ENCODE assay signal across 19 mouse cellular contexts in genomic region chr19:42697336-42697735, GRCm38 (mm10). TPM values are rescaled to one million over a fixed set of nuclear protein-coding genes. Genes with fewer than 3 reads are reported as not detected.
A peak's percentile ranks its signal among the peaks of the same experiment; 100 is the strongest.
DNase-seq lines count a peak whose midpoint lies in the region; ATAC-seq and TF ChIP-seq lines count a peak whose summit lies in the region.
"Had no signal": no experiment of that assay in that cellular context is flagged by ENCODE, and none has a peak within 500 bp of the region (broad histone marks: within the 10 kb centered on the region; RNA-seq: fewer than 3 reads in every experiment).

No protein-coding gene starts in this region.

- no peaks in the 10 kb centered on the region for H3K27me3 ChIP-seq in neural tube, embryonic 15.5 days (replicated peaks)
- H3K27me3 ChIP-seq in limb, embryonic 10.5 days (ENCODE audit: low read depth, poor library complexity, severe bottlenecking), result no peaks in the 10 kb centered on the region
- H3K27me3 ChIP-seq: heart, embryonic 13.5 days; neural tube, embryonic 12.5 days had no signal

- 35% methylated on average over 6 of the region's 6 CpGs for WGBS in neural tube, embryonic 15.5 days
- 26% methylated on average over 6 of the region's 6 CpGs for WGBS in limb, embryonic 10.5 days

- peaks cover 10% of the 10 kb centered on the region for H3K4me1 ChIP-seq in neural tube, embryonic 15.5 days
- H3K4me1 ChIP-seq in limb, embryonic 10.5 days, result peaks cover 51% of the 10 kb centered on the region

- H3K9me3 ChIP-seq in neural tube, embryonic 15.5 days (replicated peaks), result no peaks in the 10 kb centered on the region
- H3K9me3 ChIP-seq in limb, embryonic 10.5 days (replicated peaks), result no peaks in the 10 kb centered on the region
- H3K9me3 ChIP-seq: forebrain, embryonic 12.5 days; heart, embryonic 13.5 days; neural tube, embryonic 12.5 days had no signal

- no peak overlapping the region for H3K4me2 ChIP-seq in neural tube, embryonic 15.5 days
- H3K4me2 ChIP-seq: forebrain, embryonic 12.5 days; heart, embryonic 13.5 days; neural tube, embryonic 12.5 days had no signal

- no peak overlapping the region for H3K27ac ChIP-seq in gastrocnemius, adult 2 months
- no peak overlapping the region for H3K27ac ChIP-seq in neural tube, embryonic 15.5 days (replicated peaks)
- peak overlapping the region; percentile 50; the same call in 1 of the 2 replicates for H3K27ac ChIP-seq in limb, embryonic 10.5 days
- H3K27ac ChIP-seq: forebrain, embryonic 12.5 days; heart, embryonic 13.5 days; liver, embryonic 14.5 days; neural tube, embryonic 12.5 days had no signal

- intact Hi-C loops in gastrocnemius, adult 2 months (cut with DNase I), result no loop called here

- TF ChIP-seq CTCF in gastrocnemius, adult 2 months (IDR thresholded peaks at IDR 0.05), result no peak

- no peak for ATAC-seq in neural tube, embryonic 15.5 days (ENCODE audit: low FRiP score)
- ATAC-seq in megakaryocyte-erythroid progenitor cell, adult 5-6 weeks (replicated peaks; ENCODE audit: low FRiP score, low TSS enrichment, poor library complexity, severe bottlenecking), result no peak
- ATAC-seq: midbrain, embryonic 16.5 days had no signal

- H3K9ac ChIP-seq in neural tube, embryonic 15.5 days (replicated peaks), result no peak overlapping the region
- H3K9ac ChIP-seq: forebrain, embryonic 12.5 days; heart, embryonic 13.5 days; liver, embryonic 14.5 days; neural tube, embryonic 12.5 days had no signal

- DNase-seq in gastrocnemius, postnatal 25 days, result peak; percentile 11
- no peak for DNase-seq in gastrocnemius, adult 2 months
- DNase-seq in neural tube, embryonic 10.5 days (ENCODE audit: extremely low spot score, low spot score), result peak; percentile 52
- peak; percentile 38 for DNase-seq in limb, embryonic 10.5 days (ENCODE audit: low spot score)
- peak; percentile 28 for DNase-seq in skeletal muscle tissue, adult 2 months (ENCODE audit: low read depth, low spot score)
- DNase-seq in ovary, postnatal 10 days (ENCODE audit: low spot score), result no peak
- DNase-seq: adrenal gland, adult 8-10 months; cerebellum, adult 11-12 months; cerebellum, postnatal 25 days; heart, postnatal 36 days; retina, postnatal 1 day; thymus, adult 2 months had no signal

- no peaks in the 10 kb centered on the region for H3K36me3 ChIP-seq in neural tube, embryonic 15.5 days
- H3K36me3 ChIP-seq in limb, embryonic 10.5 days, result no peaks in the 10 kb centered on the region
- H3K36me3 ChIP-seq: forebrain, embryonic 12.5 days; heart, embryonic 13.5 days; neural tube, embryonic 12.5 days had no signal

- no peak overlapping the region for H3K4me3 ChIP-seq in gastrocnemius, adult 2 months
- H3K4me3 ChIP-seq in neural tube, embryonic 15.5 days (replicated peaks), result no peak overlapping the region
- H3K4me3 ChIP-seq in limb, embryonic 10.5 days, result no peak overlapping the region
- H3K4me3 ChIP-seq: forebrain, embryonic 12.5 days; heart, embryonic 13.5 days; neural tube, embryonic 12.5 days had no signal

RNA-seq across cellular contexts. Expression of gene Pyroxd2, which starts 55.2 kb away (rescaled TPM):
- 1 to 10 TPM in 1 of 2 experiments, under 1 TPM in 1; 0.82 to 2.1 TPM for total RNA-seq in gastrocnemius, postnatal 25 days (2021)
- 1 to 10 TPM in 1 of 2 experiments, under 1 TPM in 1; 0.48 to 1.4 TPM for total RNA-seq in gastrocnemius, adult 2 months (2021)
- polyA plus RNA-seq in neural tube, embryonic 15.5 days (2015; fragmentation: Nextera tagmentation; extraction: Ambion mirVana), result 1.5 and 2.1 TPM in 2 replicates
- polyA plus RNA-seq in limb, embryonic 10.5 days (2016; fragmentation: Nextera tagmentation; extraction: Ambion mirVana), result 0.30 and 0.74 TPM in 2 replicates
- total RNA-seq in megakaryocyte-erythroid progenitor cell, adult 5-6 weeks (2014; fragmentation: Nextera tagmentation), result 1.3 and 3.4 TPM in 2 replicates
- 0.42 and 0.76 TPM in 2 replicates for total RNA-seq in megakaryocyte-erythroid progenitor cell, adult 5-6 weeks (2017)

Comparison
In these comparisons a context has a peak if more than half of its experiments do, and no peak if none do; other contexts are left out.
1. DNase-seq: peak in gastrocnemius, postnatal 25 days (single experiment), neural tube, embryonic 10.5 days (single experiment), limb, embryonic 10.5 days (single experiment) and skeletal muscle tissue, adult 2 months (single experiment); none in gastrocnemius, adult 2 months (single experiment) and ovary, postnatal 10 days (single experiment).